Mouse (Mus musculus) WW6 (cell line): ENCODE results near the gene Olfr873.
A peak's percentile ranks its signal among the peaks of the same experiment; 100 is the strongest.

Source experiments
- DNase-seq: peaks from one replicate; pipeline ENCODE4 v3.0.0-alpha.2; 2013; ENCODE audit warnings: low read depth, low spot score

The Olfr873 gene

DNA sequence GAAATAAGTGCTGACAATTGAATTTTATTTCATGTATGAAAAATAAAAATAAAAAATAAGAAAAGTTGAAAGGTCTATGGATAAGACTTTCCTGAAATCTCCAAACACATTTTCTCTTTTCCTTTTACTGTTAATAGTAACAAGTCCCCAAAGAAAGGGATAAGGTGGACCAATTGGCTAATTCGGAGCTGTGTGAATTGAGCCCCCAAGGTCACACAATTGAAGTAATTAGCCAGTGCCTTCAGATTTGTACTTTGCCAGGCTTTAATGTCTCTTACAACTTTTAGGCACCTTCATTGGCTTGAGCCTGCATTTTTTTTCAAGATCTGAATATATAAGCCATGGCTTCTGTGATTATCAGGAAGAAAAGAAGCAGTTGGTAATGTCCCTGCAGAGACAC, at the start of gene Olfr873:
Gene Olfr873, plus strand, starts transcription at position 301 of the 400 bp plus-strand sequence.
- DNase-seq = no peak

GRCm38 (mm10) chr9:20282051-20282450, 16.3 kb upstream of the Olfr873 start, which contains the start of gene Olfr39:
Gene Olfr39 (plus strand): TSS chr9:20282351.
- no peak for DNase-seq

DNA sequence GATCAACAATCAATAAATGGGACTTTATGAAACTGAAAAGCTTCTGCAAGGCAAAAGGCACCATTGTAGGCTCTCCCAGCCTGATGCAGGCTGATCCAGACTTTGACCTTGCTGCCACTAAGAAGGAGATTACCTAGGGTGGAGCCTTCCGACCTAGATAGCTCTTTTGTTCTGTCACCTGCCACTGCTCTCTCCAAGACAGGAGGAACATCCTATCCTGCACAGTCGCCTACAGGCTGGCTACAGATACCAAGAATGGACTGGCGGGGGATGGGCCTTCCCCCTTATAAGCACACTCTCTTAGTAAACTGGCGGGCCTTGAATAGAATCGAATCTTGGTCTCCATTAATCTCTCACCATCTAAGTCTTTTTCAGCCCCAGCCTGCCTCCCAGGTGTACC, 2.8 kb upstream of the Olfr873 start:
- peak; percentile 22 for DNase-seq

DNA sequence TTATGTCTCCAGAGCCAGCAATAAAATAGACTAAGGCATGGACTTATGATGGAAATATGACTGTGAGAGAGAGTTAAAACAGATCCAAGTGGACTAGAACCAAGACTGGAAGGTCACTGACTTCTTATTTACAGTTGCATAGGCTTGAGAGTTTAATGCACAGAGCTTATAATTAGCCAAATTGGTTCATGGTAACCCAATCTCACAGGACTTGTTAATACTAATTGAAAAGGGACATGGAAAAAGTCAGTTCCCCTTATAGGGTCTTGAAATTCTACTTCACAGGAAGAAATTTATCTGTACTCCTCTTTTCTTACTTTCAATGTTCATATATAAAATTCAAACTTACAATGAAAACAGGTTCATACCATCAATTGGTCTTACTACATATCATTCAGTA, 37.7 kb downstream of the Olfr873 start, which contains the start of gene Olfr18:
Gene Olfr18, minus strand, starts transcription at position 101 of the 400 bp plus-strand sequence.
- no peak for DNase-seq

DNA sequence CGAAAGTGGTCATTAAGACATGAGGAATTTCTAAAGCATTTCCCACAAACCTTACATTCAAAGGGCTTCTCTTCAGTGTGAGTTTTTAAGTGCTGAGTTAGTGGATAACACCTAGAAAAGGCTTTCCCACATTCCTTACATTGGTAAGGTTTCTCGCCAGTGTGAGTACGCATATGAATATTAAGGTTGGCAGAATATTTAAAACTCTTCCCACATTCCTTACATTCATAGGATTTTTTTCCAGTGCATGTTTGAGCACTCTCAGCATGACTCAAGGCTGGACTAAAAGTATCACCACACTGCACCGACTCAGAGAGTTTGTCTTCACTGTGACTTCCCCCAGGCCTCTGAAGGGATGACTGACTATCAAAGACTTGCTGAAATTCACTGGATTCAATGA, 50.2 kb downstream of the Olfr873 start:
- DNase-seq = no peak
